Mouse (Mus musculus) bone marrow, adult 2 months (tissue): Measurements from ENCODE around the gene Psap.

Experiments used
- CTCF ChIP-seq: fragments of 200-500 bp; IDR thresholded peaks from 2 replicates; pipeline ENCODE4 v1.5.1; 2011; ENCODE audit warnings: low read length, control low read depth; ENCODE audit not compliant: control insufficient read depth, insufficient read depth
- POLR2A ChIP-seq: fragments of 200-500 bp; IDR thresholded peaks from 2 replicates; pipeline ENCODE4 v1.6.1; 2011; ENCODE audit warnings: low read depth, mild to moderate bottlenecking, control low read depth, low read length, borderline replicate concordance; ENCODE audit not compliant: control insufficient read depth

- TF ChIP-seq POLR2A (no peak), CTCF (no peak)
Measured at GRCm38 (mm10) chr10:60334583-60334982, 57.2 kb downstream of the Psap start.
